Mouse (Mus musculus) G1E (cell line): Measurements from ENCODE around the gene Pip5k1c.

Experiments used
- CTCF ChIP-seq: IDR thresholded peaks from 2 replicates; pipeline ENCODE4 v1.5.1; 2012; ENCODE audit warnings: low read depth, low read length, inconsistent platforms, mixed read lengths
- TAL1 ChIP-seq: conservative IDR thresholded peaks from 2 replicates; pipeline ENCODE4 v1.6.1; 2012; ENCODE audit warnings: low read depth, low read length, inconsistent platforms, mixed read lengths

- TF ChIP-seq CTCF: no peak
- no peak for TF ChIP-seq TAL1
Observed at GRCm38 (mm10) chr10:81303761-81304160, 11.0 kb downstream of the Pip5k1c start.
